17 mouse cellular contexts compared by ENCODE assay signal in genomic region chr6:82418367-82418766, GRCm38 (mm10). TPM values are rescaled to one million over a fixed set of nuclear protein-coding genes. Genes with fewer than 3 reads are reported as not detected.
DNase-seq lines count a peak whose midpoint lies in the region; ATAC-seq and TF ChIP-seq lines count a peak whose summit lies in the region.
"Had no signal": no experiment of that assay in that cellular context is flagged by ENCODE, and none has a peak within 500 bp of the region (broad histone marks: within the 10 kb centered on the region; RNA-seq: fewer than 3 reads in every experiment).

No protein-coding gene starts in this region.

- TF ChIP-seq POLR2A in CH12.LX (IDR thresholded peaks at IDR 0.05; ENCODE audit: low read depth, low read length) = no peak

- peak; percentile 34; the same call in 1 of the 2 replicates for TF ChIP-seq CTCF in hindbrain, postnatal 0 days (IDR thresholded peaks at IDR 0.05; ENCODE audit: low read depth)
- peak; percentile 21; the same call in 1 of the 2 replicates for TF ChIP-seq CTCF in liver, postnatal 0 days (IDR thresholded peaks at IDR 0.05; ENCODE audit: low read depth)
- peak in 1 of 2 experiments; percentile 53; a peak in 2 of 4 replicates for TF ChIP-seq CTCF in CH12.LX (conservative IDR thresholded peaks at IDR 0.05 in 1 of 2, IDR thresholded peaks at IDR 0.05 in 1 of 2; ENCODE audit: low read depth in 2 of 2, low read length in 2 of 2)

- no peak overlapping the region for H3K4me3 ChIP-seq in hindbrain, postnatal 0 days (ENCODE audit: low read length)
- H3K4me3 ChIP-seq in hindbrain, embryonic 14.5 days (replicated peaks; ENCODE audit: low read length) = no peak overlapping the region
- no peak overlapping the region for H3K4me3 ChIP-seq in liver, postnatal 0 days (ENCODE audit: low read depth, low read length)
- no peak overlapping the region for H3K4me3 ChIP-seq in liver, embryonic 11.5 days (ENCODE audit: low read depth, low read length)
- no peak overlapping the region for H3K4me3 ChIP-seq in CH12.LX (replicated peaks in 1 of 3; ENCODE audit: low read depth in 2 of 3, low read length in 2 of 3, poor library complexity in 1 of 3)
- H3K4me3 ChIP-seq: limb, embryonic 13.5 days; lung, embryonic 15.5 days; neural tube, embryonic 13.5 days had no signal

- dilution Hi-C loops in CH12.LX (cut with MboI; ENCODE audit: extremely low pct_ligation_motif_present, extremely low pct_unique_long_range_greater_than_20kb, low sequenced_read_pairs) = no loop called here

- H3K9me3 ChIP-seq in hindbrain, postnatal 0 days (ENCODE audit: low read length) = no peaks in the 10 kb centered on the region
- H3K9me3 ChIP-seq in hindbrain, embryonic 14.5 days (ENCODE audit: control insufficient read depth, low read length) = no peaks in the 10 kb centered on the region
- H3K9me3 ChIP-seq in liver, postnatal 0 days (ENCODE audit: low read length) = no peaks in the 10 kb centered on the region
- no peaks in the 10 kb centered on the region for H3K9me3 ChIP-seq in liver, embryonic 11.5 days (ENCODE audit: control insufficient read depth, low read length)
- H3K9me3 ChIP-seq in CH12.LX (replicated peaks; ENCODE audit: low read length) = peaks cover under 1% of the 10 kb centered on the region
- H3K9me3 ChIP-seq: limb, embryonic 13.5 days; lung, embryonic 15.5 days had no signal

- 71% methylated on average over 6 of the region's 6 CpGs for WGBS in hindbrain, postnatal 0 days
- 72% methylated on average over 6 of the region's 6 CpGs for WGBS in hindbrain, embryonic 14.5 days
- WGBS in liver, postnatal 0 days (ENCODE audit: insufficient replicate concordance) = 65% methylated on average over 6 of the region's 6 CpGs
- WGBS in liver, embryonic 11.5 days = 64% methylated on average over 6 of the region's 6 CpGs

- ATAC-seq in hindbrain, postnatal 0 days = no peak
- ATAC-seq in hindbrain, embryonic 14.5 days (ENCODE audit: low FRiP score) = no peak
- ATAC-seq in liver, postnatal 0 days = no peak
- no peak for ATAC-seq in liver, embryonic 11.5 days (replicated peaks; ENCODE audit: low FRiP score)
- ATAC-seq: forebrain, embryonic 14.5 days; intestine, embryonic 16.5 days had no signal

- H3K4me2 ChIP-seq in hindbrain, postnatal 0 days (ENCODE audit: low read depth, low read length) = no peak overlapping the region
- no peak overlapping the region for H3K4me2 ChIP-seq in hindbrain, embryonic 14.5 days (replicated peaks)
- H3K4me2 ChIP-seq in liver, postnatal 0 days (ENCODE audit: low read depth, low read length) = no peak overlapping the region
- H3K4me2 ChIP-seq in liver, embryonic 11.5 days = no peak overlapping the region
- no peak overlapping the region for H3K4me2 ChIP-seq in CH12.LX (ENCODE audit: insufficient read depth, low read depth, poor library complexity, severe bottlenecking)
- H3K4me2 ChIP-seq: limb, embryonic 13.5 days; lung, embryonic 15.5 days; neural tube, embryonic 13.5 days had no signal

- H3K27me3 ChIP-seq in hindbrain, postnatal 0 days (ENCODE audit: insufficient read depth, low read length) = no peaks in the 10 kb centered on the region
- no peaks in the 10 kb centered on the region for H3K27me3 ChIP-seq in hindbrain, embryonic 14.5 days (ENCODE audit: control insufficient read depth, insufficient read depth, low read length)
- H3K27me3 ChIP-seq in liver, postnatal 0 days (ENCODE audit: insufficient read depth, low read length) = no peaks in the 10 kb centered on the region
- H3K27me3 ChIP-seq in liver, embryonic 11.5 days (replicated peaks; ENCODE audit: control insufficient read depth, insufficient read depth, low read length) = no peaks in the 10 kb centered on the region
- peaks cover 38% of the 10 kb centered on the region for H3K27me3 ChIP-seq in CH12.LX (replicated peaks)
- H3K27me3 ChIP-seq: lung, embryonic 15.5 days; neural tube, embryonic 13.5 days had no signal

- TF ChIP-seq EP300 in liver, postnatal 0 days (IDR thresholded peaks at IDR 0.05; ENCODE audit: low read depth) = no peak
- no peak for TF ChIP-seq EP300 in CH12.LX (IDR thresholded peaks at IDR 0.05; ENCODE audit: low read length)

- peak; percentile 9 for TF ChIP-seq RAD21 in CH12.LX (IDR thresholded peaks at IDR 0.05; ENCODE audit: low read depth, low read length)

- no peak overlapping the region for H3K27ac ChIP-seq in hindbrain, postnatal 0 days
- no peak overlapping the region for H3K27ac ChIP-seq in hindbrain, embryonic 14.5 days
- no peak overlapping the region for H3K27ac ChIP-seq in liver, postnatal 0 days (ENCODE audit: low read depth)
- no peak overlapping the region for H3K27ac ChIP-seq in liver, embryonic 11.5 days (ENCODE audit: low read depth, low read length)
- H3K27ac ChIP-seq in CH12.LX (ENCODE audit: insufficient read depth, low read depth) = no peak overlapping the region
- H3K27ac ChIP-seq: limb, embryonic 13.5 days; lung, embryonic 15.5 days; neural tube, embryonic 13.5 days had no signal

- in situ Hi-C loops in CH12.LX (cut with MboI; ENCODE audit: low pct_ligation_motif_present, low pct_unique_long_range_greater_than_20kb, low sequenced_read_pairs) = no loop called here

- H3K79me2 ChIP-seq in CH12.LX (replicated peaks; ENCODE audit: control insufficient read depth, extremely low read depth, insufficient read depth, poor library complexity, severe bottlenecking) = no peaks in the 10 kb centered on the region

- H3K4me1 ChIP-seq in hindbrain, postnatal 0 days (ENCODE audit: insufficient read depth, low read length) = no peaks in the 10 kb centered on the region
- no peaks in the 10 kb centered on the region for H3K4me1 ChIP-seq in hindbrain, embryonic 14.5 days (replicated peaks; ENCODE audit: control insufficient read depth, insufficient read depth, low read length)
- H3K4me1 ChIP-seq in liver, postnatal 0 days (ENCODE audit: insufficient read depth) = no peaks in the 10 kb centered on the region
- no peaks in the 10 kb centered on the region for H3K4me1 ChIP-seq in liver, embryonic 11.5 days (replicated peaks; ENCODE audit: control insufficient read depth, insufficient read depth, low read length)
- no peaks in the 10 kb centered on the region for H3K4me1 ChIP-seq in CH12.LX (ENCODE audit: control insufficient read depth in 1 of 2, insufficient read depth in 2 of 2)
- H3K4me1 ChIP-seq: lung, embryonic 15.5 days had no signal

- no peak overlapping the region for H3K9ac ChIP-seq in hindbrain, postnatal 0 days (replicated peaks; ENCODE audit: low read length)
- no peak overlapping the region for H3K9ac ChIP-seq in hindbrain, embryonic 14.5 days
- no peak overlapping the region for H3K9ac ChIP-seq in liver, postnatal 0 days (replicated peaks)
- no peak overlapping the region for H3K9ac ChIP-seq in liver, embryonic 11.5 days (ENCODE audit: low read depth, low read length)
- no peak overlapping the region for H3K9ac ChIP-seq in CH12.LX (ENCODE audit: insufficient read depth, low read depth)
- H3K9ac ChIP-seq: limb, embryonic 13.5 days; lung, embryonic 15.5 days; neural tube, embryonic 13.5 days had no signal

- no peaks in the 10 kb centered on the region for H3K36me3 ChIP-seq in hindbrain, postnatal 0 days (ENCODE audit: insufficient read depth, low read length)
- no peaks in the 10 kb centered on the region for H3K36me3 ChIP-seq in hindbrain, embryonic 14.5 days (replicated peaks; ENCODE audit: control insufficient read depth, insufficient read depth)
- no peaks in the 10 kb centered on the region for H3K36me3 ChIP-seq in liver, postnatal 0 days (replicated peaks; ENCODE audit: insufficient read depth, low read length)
- no peaks in the 10 kb centered on the region for H3K36me3 ChIP-seq in liver, embryonic 11.5 days (ENCODE audit: control insufficient read depth, insufficient read depth, low read length)
- H3K36me3 ChIP-seq in CH12.LX (replicated peaks in 1 of 2; ENCODE audit: control insufficient read depth in 1 of 2, insufficient read depth in 1 of 2, low read length in 1 of 2) = no peaks in the 10 kb centered on the region
- H3K36me3 ChIP-seq: limb, embryonic 13.5 days; lung, embryonic 15.5 days; neural tube, embryonic 13.5 days had no signal

- DNase-seq in hindbrain, postnatal 0 days (ENCODE audit: low spot score) = peak; percentile 24
- DNase-seq in hindbrain, embryonic 14.5 days (ENCODE audit: low spot score) = no peak
- DNase-seq in liver, postnatal 0 days = no peak
- DNase-seq in liver, embryonic 11.5 days (ENCODE audit: low spot score) = no peak
- no peak for DNase-seq in CH12.LX (ENCODE audit: extremely low read depth)
- DNase-seq in brain, adult 2 months (ENCODE audit: low read depth, low spot score) = peak; percentile 25
- DNase-seq in urinary bladder, postnatal 14 days (ENCODE audit: low spot score) = no peak
- DNase-seq: cerebellum, adult 11-12 months; spleen, adult 18-20 months; thymus, postnatal 25 days had no signal

TF ChIP-seq in CH12.LX, 34 proteins besides CTCF, POLR2A, EP300 and RAD21:
- TF ChIP-seq SIN3A (IDR thresholded peaks at IDR 0.05; ENCODE audit: low read length) (no peak), TCF12 (IDR thresholded peaks at IDR 0.05; ENCODE audit: low read depth, low read length) (no peak), ELF1 (IDR thresholded peaks at IDR 0.05; ENCODE audit: low read depth, low read length) (no peak), SMC3 (IDR thresholded peaks at IDR 0.05; ENCODE audit: low read depth, low read length) (peak; percentile 31)

RNA-seq across cellular contexts. Expression of gene Tacr1, which starts 16.2 kb away (rescaled TPM):
- 5.3 and 7.6 TPM in 2 replicates for total RNA-seq in hindbrain, postnatal 0 days (2014; rRNA removed)
- polyA plus RNA-seq in hindbrain, postnatal 0 days (2015; fragmentation: Nextera tagmentation; extraction: Ambion mirVana) = 2.4 and 2.9 TPM in 2 replicates
- 4.6 and 5.8 TPM in 2 replicates for polyA plus RNA-seq in hindbrain, embryonic 14.5 days (2014; fragmentation: Nextera tagmentation; extraction: Ambion mirVana)
- polyA plus RNA-seq in liver, postnatal 0 days (2015; fragmentation: Nextera tagmentation; extraction: Ambion mirVana) = not detected in 2 replicates
- 0.05 TPM in 1 of 2 replicates, not detected in the other for polyA plus RNA-seq in liver, embryonic 11.5 days (2014; fragmentation: Nextera tagmentation; extraction: Ambion mirVana)
- total RNA-seq in CH12.LX (2012; rRNA removed) = not detected in 2 replicates
- not detected in 2 replicates for total RNA-seq in CH12.LX (2014; rRNA removed)
- not detected in 2 replicates for polyA plus RNA-seq in CH12.LX (2012; ENCODE audit: insufficient read length, low read depth)
- total RNA-seq: adrenal gland, adult 18-20 months; monocyte, adult 5-6 weeks had no signal

Comparison
In these comparisons a context has a peak if more than half of its experiments do, and no peak if none do; other contexts are left out.
1. DNase-seq: peak in hindbrain, postnatal 0 days (single experiment) and brain, adult 2 months (single experiment); none in hindbrain, embryonic 14.5 days (single experiment), liver, postnatal 0 days (single experiment), liver, embryonic 11.5 days (single experiment), CH12.LX (single experiment) and urinary bladder, postnatal 14 days (single experiment).